Mouse (Mus musculus) cerebellum, adult 11-12 months (tissue): ENCODE measurements around the gene Gm16867.
"Not testable (repeated sequence)": the region's sequence is repeated elsewhere in the genome, so short reads cannot be mapped to it uniquely, and the experiment has no call there.

Experiments
- DNase-seq: peaks from one replicate; pipeline ENCODE4 v3.0.0; 2022

The Gm16867 gene

DNA sequence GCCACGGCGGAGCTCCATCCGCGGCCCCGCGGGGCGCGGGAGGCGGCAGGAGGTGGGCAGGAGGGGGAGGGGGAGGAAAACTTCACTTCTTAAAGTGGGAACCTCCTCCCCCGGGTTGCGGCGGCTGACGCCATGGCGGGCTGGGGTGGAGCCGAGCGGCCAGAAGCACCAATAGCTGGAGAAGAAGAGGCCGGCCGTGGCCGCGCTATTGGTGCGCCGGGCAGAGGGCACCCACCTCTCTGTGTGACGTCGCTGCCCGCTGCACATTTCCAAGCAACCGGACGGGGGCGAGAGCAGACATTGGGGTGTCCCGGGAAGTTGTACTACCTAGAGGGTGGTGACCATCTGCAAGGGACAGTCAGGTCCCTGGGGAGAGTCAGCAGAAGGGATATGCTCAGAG lies at the start of gene Gm16867:
Gene Gm16867 (minus strand): TSS at position 189 of the 400 bp plus-strand sequence.
- not testable (repeated sequence) for DNase-seq

DNA sequence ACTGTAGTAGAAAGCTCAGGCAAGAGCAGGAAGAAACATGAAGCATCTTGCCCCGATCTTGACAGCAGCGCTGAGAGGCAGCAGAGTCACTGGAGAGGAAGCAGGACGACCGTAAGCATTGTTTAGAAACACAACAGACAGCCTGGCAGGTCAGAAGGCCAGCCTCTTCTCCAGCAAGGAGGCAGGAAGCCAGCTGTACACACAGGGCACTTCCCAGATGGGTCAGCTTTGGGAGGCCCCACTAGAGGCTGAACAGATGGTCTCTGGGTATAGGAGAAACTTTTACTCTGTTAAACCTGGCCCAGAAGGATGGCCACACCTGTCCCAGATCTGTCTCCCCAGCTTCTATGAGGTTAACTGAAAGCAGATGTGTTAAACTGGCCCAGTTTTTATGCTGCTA lies 44.1 kb upstream of the Gm16867 start:
- DNase-seq = not testable (repeated sequence)

- DNase-seq = not testable (repeated sequence)
These were observed 41.9 kb upstream of the Gm16867 start for GRCm38 (mm10) chr14:69545052-69545451.

DNA sequence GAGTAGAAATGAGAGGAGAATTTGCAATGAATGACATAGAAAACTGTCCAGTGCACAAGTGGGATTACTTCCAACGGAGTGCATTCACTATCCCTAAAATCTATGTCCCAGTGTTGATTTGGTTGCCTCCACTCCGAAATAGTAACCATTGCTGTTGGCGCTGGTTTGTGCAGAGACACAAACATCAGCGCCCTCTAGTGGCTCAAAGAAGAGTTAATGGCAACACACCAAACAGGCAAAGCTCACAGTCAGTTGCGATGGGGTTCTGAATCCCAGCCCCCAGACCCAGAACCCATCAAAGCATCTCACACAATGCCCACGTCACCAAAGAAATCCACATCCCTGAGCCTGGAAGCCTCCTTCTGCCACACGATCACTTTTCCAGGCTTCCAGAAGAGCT lies 40.9 kb upstream of the Gm16867 start:
- DNase-seq = not testable (repeated sequence)

GRCm38 (mm10) chr14:69542695-69543094 lies 39.5 kb upstream of the Gm16867 start:
- not testable (repeated sequence) for DNase-seq

DNA sequence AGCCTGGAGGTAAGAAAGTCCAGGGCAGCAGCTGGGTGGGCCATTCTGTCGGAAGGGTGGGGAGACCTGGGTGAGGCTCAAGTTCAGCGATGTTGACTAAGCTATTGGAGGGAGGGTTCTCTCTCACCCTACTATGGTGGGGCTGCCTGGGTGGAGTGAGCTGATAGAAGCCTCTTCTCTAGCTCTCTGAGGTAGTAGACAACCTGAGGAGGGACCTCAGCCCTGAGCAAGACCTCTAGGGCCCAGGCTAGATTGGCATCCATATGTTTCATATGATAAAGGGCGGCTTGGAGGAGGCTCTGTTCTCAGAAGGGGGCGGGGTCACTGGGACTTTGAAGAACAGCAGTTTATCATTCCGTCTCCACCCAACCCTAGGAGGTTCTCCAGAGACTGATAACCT lies 37.0 kb upstream of the Gm16867 start:
- not testable (repeated sequence) for DNase-seq

DNA sequence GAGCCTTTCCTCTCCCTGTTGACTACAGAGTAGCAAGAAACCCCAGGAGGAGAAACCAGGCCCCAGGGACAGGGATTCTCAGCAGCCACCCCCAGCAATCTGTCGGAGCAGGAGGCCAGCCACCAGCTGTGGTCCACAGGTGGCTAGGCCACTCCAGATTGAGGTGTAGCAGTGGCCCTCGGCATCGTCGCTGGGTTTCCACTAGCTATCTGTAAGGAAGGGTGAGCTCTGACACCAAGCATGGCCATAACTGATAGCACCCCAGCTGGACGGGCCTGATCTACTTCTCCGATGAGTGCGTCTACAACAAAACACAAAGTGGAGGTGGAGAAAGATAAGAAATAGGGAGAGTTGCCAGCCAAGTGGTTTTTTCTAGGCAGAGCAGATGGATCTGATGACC lies 33.4 kb upstream of the Gm16867 start:
- not testable (repeated sequence) for DNase-seq

DNA sequence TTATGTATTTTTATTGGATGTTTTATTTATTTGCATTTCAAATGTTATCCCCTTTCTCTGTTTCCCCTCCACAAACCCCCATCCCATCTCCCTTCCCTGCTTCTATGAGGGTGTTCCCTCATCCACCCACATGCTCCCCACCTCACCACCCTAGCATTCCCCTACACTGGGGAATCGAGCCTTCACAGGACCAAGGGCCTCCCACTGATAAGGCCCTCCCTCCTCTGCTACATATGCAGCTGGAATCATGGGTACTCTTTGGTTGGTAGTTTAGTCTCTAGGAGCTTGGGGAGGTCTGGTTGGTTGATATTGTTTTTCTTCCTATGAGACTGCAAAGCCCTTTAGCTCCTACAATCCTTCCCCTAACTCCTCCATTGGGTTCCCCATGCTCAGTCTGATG lies 23.0 kb upstream of the Gm16867 start:
- DNase-seq = not testable (repeated sequence)

DNA sequence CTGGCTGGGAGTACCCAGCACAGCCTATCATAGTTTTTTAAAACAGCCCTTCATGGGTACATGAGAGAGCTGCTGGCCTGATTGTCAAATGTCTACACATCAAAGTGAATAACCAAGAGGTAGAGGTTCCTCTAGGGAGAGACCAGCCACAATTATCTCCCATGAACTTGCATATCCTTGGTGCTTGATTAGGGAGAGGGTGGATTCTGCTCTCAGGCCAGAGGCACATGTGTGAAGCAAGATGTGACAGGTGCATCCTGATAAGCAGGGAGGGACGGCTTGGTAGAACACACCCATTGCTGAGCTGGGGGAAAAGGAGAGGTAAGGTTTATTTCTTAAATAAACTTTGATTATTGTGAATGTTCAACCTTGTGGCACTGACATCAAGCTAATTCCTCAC lies 19.8 kb upstream of the Gm16867 start:
- DNase-seq = not testable (repeated sequence)

- DNase-seq = not testable (repeated sequence)
These were observed 17.6 kb upstream of the Gm16867 start for GRCm38 (mm10) chr14:69520810-69521209.

DNA sequence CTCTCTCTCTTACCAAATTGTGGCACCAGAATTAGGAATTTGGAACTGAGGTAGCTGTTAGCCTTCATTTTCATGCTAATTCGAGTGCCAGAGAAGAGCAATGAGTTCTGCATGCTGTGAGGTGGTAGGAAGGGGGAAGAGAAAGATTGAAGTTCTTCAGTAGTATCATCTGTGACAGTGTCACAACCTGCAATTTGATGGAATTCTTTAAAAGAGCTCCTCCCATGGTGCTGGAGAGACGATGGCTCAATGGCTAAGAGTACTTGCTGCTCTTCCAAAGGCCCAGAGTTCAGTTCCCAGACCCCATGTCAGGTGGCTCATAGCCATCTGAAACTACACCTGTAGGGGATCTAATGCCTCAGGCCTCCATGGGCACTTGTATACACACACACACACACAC lies 9.3 kb upstream of the Gm16867 start, which contains the start of gene Gm27179:
Gene Gm27179 (minus strand): TSS at position 101 of the 400 bp plus-strand sequence.
- not testable (repeated sequence) for DNase-seq

DNA sequence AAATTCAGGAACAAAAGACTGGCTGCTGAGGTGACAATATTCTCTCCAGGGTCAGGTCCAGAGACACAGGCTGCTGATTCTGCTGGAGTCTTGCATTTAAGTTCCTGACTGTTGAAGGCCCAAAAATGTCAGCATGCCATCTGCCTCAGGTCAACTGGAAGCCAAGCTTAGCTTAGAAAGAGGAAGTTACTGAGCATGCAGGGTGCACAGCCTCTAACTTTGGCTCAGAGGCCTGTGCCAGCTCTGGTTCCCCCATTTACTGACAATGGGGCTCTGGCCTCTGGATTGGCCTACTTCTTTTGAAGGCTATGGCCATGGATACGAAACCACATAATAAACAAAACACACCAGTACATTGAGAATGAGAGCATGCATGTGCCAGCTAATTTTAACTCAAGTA lies 3.8 kb upstream of the Gm16867 start:
- not testable (repeated sequence) for DNase-seq

- DNase-seq = not testable (repeated sequence)
These were observed 567 bp downstream of the Gm16867 start for GRCm38 (mm10) chr14:69502440-69503150.

DNA sequence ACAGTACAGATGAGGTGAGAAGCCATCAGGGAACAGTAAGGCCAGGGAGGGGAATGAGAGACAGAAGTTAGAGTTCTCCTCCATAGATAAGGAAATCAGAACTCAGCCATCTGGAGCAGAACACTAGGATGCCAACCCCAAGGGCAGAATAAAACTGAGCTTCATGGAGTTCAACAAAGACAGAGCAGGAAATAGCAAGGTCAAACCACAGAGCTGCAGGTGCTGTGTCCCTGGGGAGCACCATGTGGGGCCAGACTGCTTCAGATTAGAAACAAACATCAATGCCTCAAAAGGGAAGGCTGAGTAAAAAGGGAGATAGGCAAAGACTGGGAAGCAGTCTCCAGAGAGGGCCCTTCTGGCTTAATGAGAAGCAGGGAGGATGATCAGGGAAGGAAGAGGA lies 6.9 kb downstream of the Gm16867 start:
- DNase-seq = not testable (repeated sequence)

DNA sequence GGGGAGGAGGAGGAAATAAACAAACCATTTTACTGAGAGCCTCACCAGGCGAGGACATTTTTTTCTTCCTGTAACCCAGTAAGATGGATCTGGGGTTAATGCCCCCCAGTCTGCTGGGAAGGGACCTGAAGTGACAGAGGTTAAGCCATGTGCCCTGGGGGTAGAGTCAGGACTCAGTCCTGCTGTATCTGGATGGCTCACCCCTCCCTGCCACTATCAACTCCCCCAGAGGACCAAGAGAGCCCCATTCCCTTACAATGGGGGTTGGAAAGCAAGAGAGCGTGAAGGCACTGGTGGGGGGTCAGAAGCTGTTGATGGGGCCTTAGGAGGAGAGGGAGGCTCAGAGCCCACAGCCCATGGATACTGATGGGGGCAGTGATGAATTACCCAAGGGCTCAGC lies 8.2 kb downstream of the Gm16867 start:
- DNase-seq = not testable (repeated sequence)

- DNase-seq = not testable (repeated sequence)
These were observed 8.6 kb downstream of the Gm16867 start for GRCm38 (mm10) chr14:69494522-69494921.

DNA sequence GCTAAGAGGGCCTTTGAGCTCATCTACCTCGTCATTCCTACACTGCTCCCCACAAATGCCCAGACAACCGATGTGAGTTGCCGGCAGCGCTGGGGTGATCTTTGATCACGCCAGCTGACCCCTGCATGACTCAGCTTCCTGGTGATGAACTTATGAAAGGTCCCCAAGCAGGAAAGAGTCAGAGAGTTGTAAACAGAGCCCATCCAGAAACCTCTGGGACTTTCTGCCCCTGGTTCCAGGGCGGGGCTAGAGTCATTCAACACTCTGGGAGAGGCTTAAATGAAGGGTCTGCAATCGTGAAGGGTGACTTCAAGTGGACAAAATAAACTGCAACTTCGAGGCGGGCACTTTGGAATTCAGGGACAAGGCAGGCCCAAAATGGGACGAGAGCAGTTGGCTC lies 15.2 kb downstream of the Gm16867 start:
- not testable (repeated sequence) for DNase-seq

DNA sequence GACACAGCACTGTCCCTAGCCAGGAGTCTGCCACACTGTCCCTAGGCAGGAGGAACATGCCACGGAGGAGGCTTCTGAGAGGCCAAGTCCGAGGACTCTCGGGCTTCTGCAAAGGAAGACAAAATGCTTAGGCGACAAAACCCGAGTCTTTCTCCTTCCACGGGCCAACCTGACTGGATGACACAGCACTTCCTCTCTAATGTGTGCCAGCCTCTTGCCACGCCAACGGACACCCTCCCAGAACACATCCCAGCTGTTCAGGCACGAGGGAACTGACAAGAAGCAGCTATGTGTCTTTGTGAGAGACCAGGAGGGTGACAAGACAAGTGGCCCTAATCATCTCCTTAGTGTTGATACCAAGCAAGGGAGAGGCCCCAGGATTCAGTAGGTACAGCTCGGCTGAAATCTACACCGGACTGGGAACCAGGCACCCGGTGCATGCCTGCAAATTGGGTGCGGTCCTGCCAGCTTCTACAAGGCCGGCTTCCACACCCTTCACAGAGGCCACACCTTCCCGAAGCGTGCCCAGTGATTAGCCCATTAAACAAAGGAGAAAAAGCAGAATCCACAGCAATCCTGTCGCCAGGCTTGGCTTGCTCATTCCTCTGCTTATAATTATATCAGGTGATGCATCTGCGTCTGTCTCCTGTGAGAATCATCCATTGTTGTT lies 17.6 kb downstream of the Gm16867 start:
- DNase-seq = not testable (repeated sequence)

GRCm38 (mm10) chr14:69473941-69474646 lies 29.1 kb downstream of the Gm16867 start:
- not testable (repeated sequence) for DNase-seq

DNA sequence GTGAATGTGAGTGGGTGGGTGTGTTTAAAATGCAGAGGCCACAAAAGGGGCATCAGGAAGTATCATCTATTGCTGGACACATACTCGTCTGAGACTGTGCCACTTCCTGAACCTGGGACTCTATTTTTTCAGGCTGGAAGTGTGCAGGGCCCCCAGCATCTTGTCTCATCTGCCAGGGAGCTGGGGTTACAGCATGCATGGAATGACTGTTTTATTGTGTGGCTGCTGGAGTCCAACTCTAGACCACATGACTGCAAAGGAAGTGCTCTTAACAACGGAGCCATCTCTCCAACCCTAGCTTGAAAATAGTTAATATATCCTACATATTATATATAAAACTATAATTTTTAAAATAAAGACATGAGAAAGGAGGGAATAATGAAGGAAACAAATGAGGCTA lies 29.8 kb downstream of the Gm16867 start:
- not testable (repeated sequence) for DNase-seq

DNA sequence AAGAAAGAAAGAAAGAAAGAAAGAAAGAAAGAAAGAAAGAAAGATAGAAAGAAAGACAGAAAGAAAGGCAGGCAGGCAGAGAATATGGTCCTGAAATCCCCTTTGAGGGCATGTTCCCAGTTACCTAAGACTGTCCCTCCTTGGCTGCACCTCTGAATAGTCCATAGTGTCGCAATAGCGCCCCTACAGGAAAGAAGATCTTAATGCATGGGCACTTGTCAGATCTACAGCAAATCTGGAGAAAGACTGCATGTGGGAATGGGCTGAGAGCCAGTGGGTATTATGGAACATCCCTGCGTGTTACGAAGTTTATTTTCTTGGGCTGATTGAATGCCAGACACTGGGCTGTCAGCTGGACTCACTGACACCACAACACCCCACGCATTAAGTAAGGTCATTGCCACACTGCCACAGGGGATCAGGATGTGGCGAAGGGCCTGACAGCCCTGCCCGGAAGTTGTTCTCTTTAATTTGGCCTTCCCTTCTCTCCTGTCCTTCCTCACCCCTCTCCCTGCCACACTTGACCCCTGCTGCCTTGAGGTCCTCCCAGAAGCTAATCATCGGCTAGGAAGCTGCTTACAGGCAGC lies 32.9 kb downstream of the Gm16867 start:
- DNase-seq = not testable (repeated sequence)

- not testable (repeated sequence) for DNase-seq
These were observed 35.4 kb downstream of the Gm16867 start for GRCm38 (mm10) chr14:69467612-69468366.
